Mouse (Mus musculus): ENCODE measurements around the gene Celf2. TPM values are rescaled to one million over a fixed set of nuclear protein-coding genes. Genes with fewer than 3 reads are reported as not detected.

The Celf2 gene
- polyA plus RNA-seq, 1 experiment from 2014 or later = 322 TPM

- peaks cover 37% of the 10 kb centered on the region for H3K36me3 ChIP-seq
- no peak overlapping the region for H3K4me2 ChIP-seq (replicated peaks)
- H3K4me1 ChIP-seq = peaks cover 26% of the 10 kb centered on the region
- H3K4me3 ChIP-seq = no peak overlapping the region
- no peaks in the 10 kb centered on the region for H3K9me3 ChIP-seq
- no peak overlapping the region for H3K27ac ChIP-seq (replicated peaks)
- ATAC-seq (replicated peaks) = no peak
- no peak overlapping the region for H3K9ac ChIP-seq (replicated peaks)
- no peaks in the 10 kb centered on the region for H3K27me3 ChIP-seq
- 96% methylated on average over 2 of the region's 2 CpGs for WGBS
Measured at GRCm38 (mm10) chr2:6604347-6604746, 905.0 kb downstream of the Celf2 start.

- H3K36me3 ChIP-seq = peaks cover 40% of the 10 kb centered on the region
- H3K4me3 ChIP-seq = no peak overlapping the region
- peaks cover 25% of the 10 kb centered on the region for H3K4me1 ChIP-seq
- no peaks in the 10 kb centered on the region for H3K9me3 ChIP-seq
- H3K27me3 ChIP-seq = no peaks in the 10 kb centered on the region
- no peak for ATAC-seq (replicated peaks)
- H3K4me2 ChIP-seq (replicated peaks) = no peak overlapping the region
- H3K27ac ChIP-seq (replicated peaks) = no peak overlapping the region
- WGBS = 80% methylated on average over 6 of the region's 6 CpGs
- no peak overlapping the region for H3K9ac ChIP-seq (replicated peaks)
Measured at GRCm38 (mm10) chr2:6603880-6604279, 905.5 kb downstream of the Celf2 start.

GRCm38 (mm10) chr2:6602163-6602562 lies 907.2 kb downstream of the Celf2 start:
- ATAC-seq (replicated peaks) = no peak; the same call in 1 of the 2 replicates
- Histone ChIP-seq H3K4me1 (peaks cover 16% of the 10 kb centered on the region), H3K9ac (replicated peaks) (no peak overlapping the region), H3K4me2 (replicated peaks) (no peak overlapping the region), H3K9me3 (no peaks in the 10 kb centered on the region), H3K27me3 (no peaks in the 10 kb centered on the region), H3K36me3 (peaks cover 44% of the 10 kb centered on the region), H3K4me3 (no peak overlapping the region), H3K27ac (replicated peaks) (no peak overlapping the region)
- WGBS = 95% methylated on average over 4 of the region's 4 CpGs

GRCm38 (mm10) chr2:6598879-6599167 lies 910.5 kb downstream of the Celf2 start:
- Histone ChIP-seq H3K4me3 (no peak overlapping the region), H3K9ac (replicated peaks) (no peak overlapping the region), H3K4me2 (replicated peaks) (no peak overlapping the region), H3K36me3 (peaks cover 42% of the 10 kb centered on the region), H3K27me3 (no peaks in the 10 kb centered on the region), H3K27ac (replicated peaks) (no peak overlapping the region; the same call in 1 of the 2 replicates), H3K4me1 (peaks cover 45% of the 10 kb centered on the region), H3K9me3 (no peaks in the 10 kb centered on the region)
- ATAC-seq (replicated peaks) = no peak
- 89% methylated on average over 1 of the region's 1 CpGs for WGBS

- H3K27me3 ChIP-seq = no peaks in the 10 kb centered on the region
- H3K4me1 ChIP-seq = peaks cover 49% of the 10 kb centered on the region
- H3K36me3 ChIP-seq = peaks cover 39% of the 10 kb centered on the region
- 85% methylated on average over 8 of the region's 8 CpGs for WGBS
- no peaks in the 10 kb centered on the region for H3K9me3 ChIP-seq
- ATAC-seq (replicated peaks) = no peak
- no peak overlapping the region for H3K9ac ChIP-seq (replicated peaks)
- no peak overlapping the region for H3K4me3 ChIP-seq
- no peak overlapping the region for H3K4me2 ChIP-seq (replicated peaks)
- peak overlapping the region; percentile 37; the same call in 1 of the 2 replicates for H3K27ac ChIP-seq (replicated peaks)
Measured at GRCm38 (mm10) chr2:6598124-6598878, 911.1 kb downstream of the Celf2 start.

GRCm38 (mm10) chr2:6594736-6595135 lies 914.6 kb downstream of the Celf2 start:
- Histone ChIP-seq H3K36me3 (peaks cover 27% of the 10 kb centered on the region; the same call in 1 of the 2 replicates), H3K9me3 (no peaks in the 10 kb centered on the region), H3K4me3 (no peak overlapping the region), H3K4me1 (peaks cover 60% of the 10 kb centered on the region), H3K27me3 (no peaks in the 10 kb centered on the region), H3K9ac (replicated peaks) (no peak overlapping the region), H3K4me2 (replicated peaks) (no peak overlapping the region), H3K27ac (replicated peaks) (peak overlapping the region; percentile 89)
- ATAC-seq (replicated peaks) = peak; percentile 95
- 0% methylated on average over 1 of the region's 1 CpGs for WGBS

- no peaks in the 10 kb centered on the region for H3K9me3 ChIP-seq
- no peak overlapping the region for H3K4me3 ChIP-seq
- no peaks in the 10 kb centered on the region for H3K27me3 ChIP-seq
- no peak overlapping the region for H3K4me2 ChIP-seq (replicated peaks)
- H3K9ac ChIP-seq (replicated peaks) = no peak overlapping the region
- peak; percentile 73 for ATAC-seq (replicated peaks)
- H3K4me1 ChIP-seq = peaks cover 55% of the 10 kb centered on the region
- WGBS = 12% methylated on average over 3 of the region's 3 CpGs
- peak overlapping the region; percentile 89 for H3K27ac ChIP-seq (replicated peaks)
- peaks cover 25% of the 10 kb centered on the region; the same call in 1 of the 2 replicates for H3K36me3 ChIP-seq
Measured at GRCm38 (mm10) chr2:6594160-6594559, 915.2 kb downstream of the Celf2 start.

- Histone ChIP-seq H3K36me3 (peaks cover 23% of the 10 kb centered on the region; the same call in 1 of the 2 replicates), H3K4me3 (no peak overlapping the region), H3K27ac (replicated peaks) (peak overlapping the region; percentile 89), H3K4me1 (peaks cover 53% of the 10 kb centered on the region), H3K27me3 (no peaks in the 10 kb centered on the region), H3K9me3 (no peaks in the 10 kb centered on the region), H3K9ac (replicated peaks) (no peak overlapping the region), H3K4me2 (replicated peaks) (no peak overlapping the region)
- 64% methylated on average over 14 of the region's 14 CpGs for WGBS
- peak; percentile 9; the same call in 1 of the 2 replicates for ATAC-seq (replicated peaks)
Measured at GRCm38 (mm10) chr2:6593739-6594138, 915.6 kb downstream of the Celf2 start.

GRCm38 (mm10) chr2:6586122-6586681 lies 923.2 kb downstream of the Celf2 start:
- H3K9ac ChIP-seq (replicated peaks) = no peak overlapping the region
- H3K4me1 ChIP-seq = peaks cover 3% of the 10 kb centered on the region; the same call in 1 of the 2 replicates
- H3K36me3 ChIP-seq = peaks cover 21% of the 10 kb centered on the region; the same call in 1 of the 2 replicates
- H3K9me3 ChIP-seq = no peaks in the 10 kb centered on the region
- no peak overlapping the region for H3K4me2 ChIP-seq (replicated peaks)
- 91% methylated on average over 10 of the region's 10 CpGs for WGBS
- ATAC-seq (replicated peaks) = no peak
- no peaks in the 10 kb centered on the region for H3K27me3 ChIP-seq
- peak overlapping the region; percentile 14; the same call in 1 of the 2 replicates for H3K27ac ChIP-seq (replicated peaks)
- no peak overlapping the region for H3K4me3 ChIP-seq

- WGBS = 88% methylated on average over 7 of the region's 7 CpGs
- peaks cover 11% of the 10 kb centered on the region for H3K4me1 ChIP-seq
- H3K4me3 ChIP-seq = no peak overlapping the region
- H3K36me3 ChIP-seq = peaks cover 20% of the 10 kb centered on the region
- no peak for ATAC-seq (replicated peaks)
- H3K4me2 ChIP-seq (replicated peaks) = no peak overlapping the region
- H3K27me3 ChIP-seq = no peaks in the 10 kb centered on the region
- H3K27ac ChIP-seq (replicated peaks) = no peak overlapping the region
- no peak overlapping the region for H3K9ac ChIP-seq (replicated peaks)
- H3K9me3 ChIP-seq = no peaks in the 10 kb centered on the region
Measured at GRCm38 (mm10) chr2:6585069-6585754, 924.2 kb downstream of the Celf2 start.

GRCm38 (mm10) chr2:6582711-6583110 lies 926.7 kb downstream of the Celf2 start:
- H3K36me3 ChIP-seq = peaks cover 28% of the 10 kb centered on the region
- H3K9me3 ChIP-seq = no peaks in the 10 kb centered on the region
- no peak for ATAC-seq (replicated peaks)
- no peak overlapping the region for H3K9ac ChIP-seq (replicated peaks)
- H3K4me1 ChIP-seq = peaks cover 13% of the 10 kb centered on the region
- no peak overlapping the region for H3K4me3 ChIP-seq
- H3K27ac ChIP-seq (replicated peaks) = no peak overlapping the region
- H3K4me2 ChIP-seq (replicated peaks) = no peak overlapping the region
- H3K27me3 ChIP-seq = no peaks in the 10 kb centered on the region

GRCm38 (mm10) chr2:6580066-6580465 lies 929.3 kb downstream of the Celf2 start:
- WGBS = 82% methylated on average over 5 of the region's 5 CpGs
- peaks cover 36% of the 10 kb centered on the region for H3K36me3 ChIP-seq
- H3K4me3 ChIP-seq = no peak overlapping the region
- H3K4me1 ChIP-seq = peaks cover 13% of the 10 kb centered on the region
- ATAC-seq (replicated peaks) = no peak
- H3K4me2 ChIP-seq (replicated peaks) = no peak overlapping the region
- no peaks in the 10 kb centered on the region for H3K27me3 ChIP-seq
- peak overlapping the region; percentile 28 for H3K27ac ChIP-seq (replicated peaks)
- no peak overlapping the region for H3K9ac ChIP-seq (replicated peaks)
- no peaks in the 10 kb centered on the region for H3K9me3 ChIP-seq
